Mouse (Mus musculus) neural tube, embryonic 12.5 days (tissue): ENCODE measurements around the gene Car14. TPM values are rescaled to one million over a fixed set of nuclear protein-coding genes. Genes with fewer than 3 reads are reported as not detected.
A peak's percentile ranks its signal among the peaks of the same experiment; 100 is the strongest.
"Not testable (repeated sequence)": the region's sequence is repeated elsewhere in the genome, so short reads cannot be mapped to it uniquely, and the experiment has no call there.

Source experiments
- ATAC-seq: fragments of 200-750 bp; cut with Nextera tagmentation; 2 replicates; pipeline ENCODE4 v1.8.0; 2017; ENCODE audit warnings: low read depth, mild to moderate bottlenecking, moderate TSS enrichment, moderate library complexity; ENCODE audit not compliant: low FRiP score
- H3K27ac ChIP-seq: fragments of 300-500 bp; sonication (generic); 2 replicates; pipeline ENCODE4 v1.5.1; 2016
- H3K27me3 ChIP-seq: fragments of 300-500 bp; sonication (generic); replicated peaks from 2 replicates; pipeline ENCODE4 v1.6.1; 2016; ENCODE audit warnings: mild to moderate bottlenecking
- H3K36me3 ChIP-seq: fragments of 300-500 bp; sonication (generic); 2 replicates; pipeline ENCODE4 v1.6.1; 2016; ENCODE audit warnings: mild to moderate bottlenecking
- H3K4me1 ChIP-seq: fragments of 300-500 bp; sonication (generic); 2 replicates; pipeline ENCODE4 v1.6.1; 2016
- H3K4me2 ChIP-seq: fragments of 300-500 bp; sonication (generic); replicated peaks from 2 replicates; pipeline ENCODE4 v1.6.1; 2016; ENCODE audit warnings: mild to moderate bottlenecking
- H3K4me3 ChIP-seq: fragments of 300-500 bp; sonication (generic); 2 replicates; pipeline ENCODE4 v1.5.1; 2016
- H3K9ac ChIP-seq: fragments of 300-500 bp; sonication (generic); 2 replicates; pipeline ENCODE4 v1.6.1; 2016; ENCODE audit warnings: mild to moderate bottlenecking
- H3K9me3 ChIP-seq: fragments of 300-500 bp; sonication (generic); 2 replicates; pipeline ENCODE4 v1.6.1; 2016; ENCODE audit warnings: mild to moderate bottlenecking
- WGBS: fragments of 180-500 bp; shearing (Covaris S2); methylation state at CpG from one replicate; pipeline ENCODE4 v1.1.7; 2016; 5-methylcytosine and 5-hydroxymethylcytosine counted together
- polyA plus RNA-seq: library from polyadenylated mRNA; unstranded; fragments of >200 nt; fragmentation: Nextera tagmentation; extraction: Ambion mirVana; gene quantifications from 2 replicates; pipeline ENCODE4 v1.2.1, GENCODE M21; 2016

Car14 gene
- polyA plus RNA-seq, 1 experiment from 2014 or later, result 8.6 TPM

DNA sequence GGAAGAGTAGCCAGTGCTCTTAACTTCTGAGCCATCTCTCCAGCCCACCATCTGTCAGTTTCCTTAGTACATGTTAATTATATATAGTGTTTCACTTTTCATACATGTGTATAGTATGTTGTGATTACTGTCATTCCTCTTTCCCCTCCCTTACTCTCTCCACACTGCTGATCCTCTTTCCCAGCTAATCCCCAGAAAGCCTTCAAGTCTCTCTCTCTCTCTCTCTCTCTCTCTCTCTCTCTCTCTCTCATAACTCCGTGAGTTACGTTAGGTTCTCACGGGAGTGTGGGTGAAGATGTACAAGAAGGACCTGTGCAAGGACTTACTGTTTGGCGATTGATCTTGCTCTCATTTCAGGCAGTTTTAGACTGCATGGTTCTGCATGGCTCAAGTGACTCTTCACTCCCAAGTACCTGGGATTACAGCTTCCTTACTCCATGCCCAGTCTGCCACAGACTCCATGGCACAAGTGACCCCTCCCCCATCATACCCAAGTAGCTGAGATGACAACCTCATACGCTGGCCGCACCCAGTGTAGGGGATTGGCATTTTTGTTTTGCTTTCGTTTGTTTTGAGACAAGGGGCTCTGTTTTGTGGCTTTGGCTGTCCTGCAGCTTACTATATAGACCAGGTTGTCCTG lies 28.7 kb upstream of the Car14 start:
- Histone ChIP-seq H3K4me1 (peaks cover 13% of the 10 kb centered on the region), H3K9me3 (no peaks in the 10 kb centered on the region), H3K9ac (peak overlapping the region; percentile 21; the same call in 1 of the 2 replicates), H3K36me3 (peaks cover 43% of the 10 kb centered on the region), H3K4me2 (no peak overlapping the region), H3K27me3 (no peaks in the 10 kb centered on the region), H3K4me3 (no peak overlapping the region), H3K27ac (no peak overlapping the region)
- WGBS, result 96% methylated on average over 7 of the region's 7 CpGs
- no peak for ATAC-seq

- no peak overlapping the region for H3K9ac ChIP-seq
- no peak overlapping the region for H3K27ac ChIP-seq
- peak overlapping the region; percentile 25; the same call in 1 of the 2 replicates for H3K4me2 ChIP-seq
- no peak overlapping the region for H3K4me3 ChIP-seq
- 95% methylated on average over 7 of the region's 7 CpGs for WGBS
- peaks cover 37% of the 10 kb centered on the region for H3K36me3 ChIP-seq
- H3K9me3 ChIP-seq, result no peaks in the 10 kb centered on the region
- no peaks in the 10 kb centered on the region for H3K27me3 ChIP-seq
- ATAC-seq, result no peak
- peaks cover 13% of the 10 kb centered on the region for H3K4me1 ChIP-seq
These were observed 28.1 kb upstream of the Car14 start for GRCm38 (mm10) chr3:95932566-95932965.

GRCm38 (mm10) chr3:95932157-95932556 lies 27.7 kb upstream of the Car14 start:
- Histone ChIP-seq H3K4me2 (peak overlapping the region; percentile 25; the same call in 1 of the 2 replicates), H3K27me3 (no peaks in the 10 kb centered on the region), H3K9ac (no peak overlapping the region), H3K9me3 (no peaks in the 10 kb centered on the region), H3K4me3 (no peak overlapping the region), H3K36me3 (peaks cover 32% of the 10 kb centered on the region), H3K4me1 (peaks cover 13% of the 10 kb centered on the region), H3K27ac (no peak overlapping the region)
- ATAC-seq, result no peak
- 56% methylated on average over 1 of the region's 1 CpGs for WGBS

DNA sequence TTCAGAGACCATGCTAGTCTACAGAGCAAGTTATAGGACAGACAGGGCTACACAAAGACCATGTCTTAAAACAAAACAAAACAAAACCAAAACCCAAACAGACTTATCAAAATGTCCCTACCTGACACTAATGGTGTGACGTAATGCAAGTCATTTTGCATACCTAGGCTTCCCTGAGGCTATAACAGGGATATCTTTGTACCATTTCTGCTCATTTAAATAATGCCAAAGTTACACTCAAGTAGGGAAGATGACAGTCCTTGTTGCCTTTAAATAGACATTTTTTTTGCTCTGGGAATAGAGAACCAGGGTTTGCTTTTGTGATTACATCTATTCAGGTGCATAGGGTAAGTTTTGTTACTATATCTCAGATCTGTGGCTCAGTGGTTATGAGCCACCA lies 27.0 kb upstream of the Car14 start:
- H3K4me3 ChIP-seq, result no peak overlapping the region
- peaks cover 26% of the 10 kb centered on the region for H3K36me3 ChIP-seq
- no peak overlapping the region for H3K27ac ChIP-seq
- H3K4me2 ChIP-seq, result peak overlapping the region; percentile 72; the same call in 1 of the 2 replicates
- H3K4me1 ChIP-seq, result peaks cover 13% of the 10 kb centered on the region
- H3K27me3 ChIP-seq, result no peaks in the 10 kb centered on the region
- ATAC-seq, result no peak
- 91% methylated on average over 1 of the region's 1 CpGs for WGBS
- H3K9me3 ChIP-seq, result no peaks in the 10 kb centered on the region
- no peak overlapping the region for H3K9ac ChIP-seq

GRCm38 (mm10) chr3:95930471-95930789 lies 25.9 kb upstream of the Car14 start:
- Histone ChIP-seq H3K4me3 (peak overlapping the region; percentile 85), H3K4me1 (peaks cover 13% of the 10 kb centered on the region), H3K9ac (peak overlapping the region; percentile 94), H3K9me3 (no peaks in the 10 kb centered on the region), H3K36me3 (peaks cover 23% of the 10 kb centered on the region), H3K27me3 (no peaks in the 10 kb centered on the region), H3K4me2 (peak overlapping the region; percentile 72), H3K27ac (0 out of 2 replicates have a peak overlapping the region, but pooled peaks have one; percentile 43)
- 8% methylated on average over 5 of the region's 5 CpGs for WGBS
- no peak for ATAC-seq

- Histone ChIP-seq H3K36me3 (peaks cover 17% of the 10 kb centered on the region), H3K4me3 (peak overlapping the region; percentile 85), H3K4me1 (peaks cover 13% of the 10 kb centered on the region), H3K27me3 (no peaks in the 10 kb centered on the region), H3K27ac (peak overlapping the region; percentile 43), H3K9ac (peak overlapping the region; percentile 94), H3K9me3 (no peaks in the 10 kb centered on the region), H3K4me2 (peak overlapping the region; percentile 72)
- under 1% methylated on average over 105 of the region's 105 CpGs for WGBS
- ATAC-seq, result peak; percentile 63
These were observed 25.3 kb upstream of the Car14 start for GRCm38 (mm10) chr3:95929581-95930470.

- peak within 1 kb of the TSS; percentile 72 for H3K4me2 ChIP-seq
- peaks cover 13% of the 10 kb centered on the region for H3K4me1 ChIP-seq
- H3K9ac ChIP-seq, result peak within 1 kb of the TSS; percentile 94
- peak; percentile 99 for ATAC-seq
- no peaks in the 10 kb centered on the region for H3K27me3 ChIP-seq
- no peaks in the 10 kb centered on the region for H3K9me3 ChIP-seq
- under 1% methylated on average over 49 of the region's 49 CpGs for WGBS
- H3K4me3 ChIP-seq, result peak within 1 kb of the TSS; percentile 85
- H3K27ac ChIP-seq, result peak within 1 kb of the TSS; percentile 58
- peaks cover 8% of the 10 kb centered on the region for H3K36me3 ChIP-seq
These were observed 24.4 kb upstream of the Car14 start, which contains the start of gene Anp32e for GRCm38 (mm10) chr3:95928658-95929503. Gene Anp32e (plus strand): TSS chr3:95929246.

DNA sequence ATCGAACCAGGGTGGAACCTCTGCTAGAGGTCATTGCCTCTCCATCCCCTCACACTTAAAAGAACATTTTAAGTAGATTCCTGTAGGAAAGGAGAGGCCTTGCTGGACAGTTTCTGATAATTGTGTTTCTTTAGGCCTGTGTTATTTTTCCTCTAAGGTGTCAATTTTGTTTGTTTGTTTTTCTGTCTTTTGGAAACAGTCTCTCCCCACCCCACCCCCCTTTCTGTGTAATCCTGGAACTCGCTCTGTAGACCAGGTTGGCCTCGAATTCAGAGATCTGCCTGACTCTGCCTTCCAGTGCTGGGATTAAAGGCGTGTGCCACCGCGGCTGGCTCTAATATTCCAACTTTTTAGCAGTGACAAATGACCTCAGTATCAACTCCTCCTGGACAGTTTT lies 23.8 kb upstream of the Car14 start:
- H3K36me3 ChIP-seq, result peaks cover 4% of the 10 kb centered on the region; the same call in 1 of the 2 replicates
- no peaks in the 10 kb centered on the region for H3K9me3 ChIP-seq
- peak overlapping the region; percentile 85 for H3K4me3 ChIP-seq
- H3K4me2 ChIP-seq, result peak overlapping the region; percentile 72
- H3K9ac ChIP-seq, result no peak overlapping the region
- no peak for ATAC-seq
- H3K4me1 ChIP-seq, result peaks cover 13% of the 10 kb centered on the region
- H3K27ac ChIP-seq, result peak overlapping the region; percentile 58; the same call in 1 of the 2 replicates
- H3K27me3 ChIP-seq, result no peaks in the 10 kb centered on the region
- WGBS, result 79% methylated on average over 6 of the region's 6 CpGs

- no peaks in the 10 kb centered on the region for H3K27me3 ChIP-seq
- no peaks in the 10 kb centered on the region for H3K4me1 ChIP-seq
- H3K36me3 ChIP-seq, result no peaks in the 10 kb centered on the region
- WGBS, result 85% methylated on average over 5 of the region's 5 CpGs
- no peaks in the 10 kb centered on the region for H3K9me3 ChIP-seq
- no peak for ATAC-seq
- H3K27ac ChIP-seq, result no peak overlapping the region
- no peak overlapping the region for H3K4me3 ChIP-seq
- no peak overlapping the region for H3K9ac ChIP-seq
- no peak overlapping the region for H3K4me2 ChIP-seq
These were observed 20.6 kb upstream of the Car14 start for GRCm38 (mm10) chr3:95925087-95925486.

- Histone ChIP-seq H3K27ac (no peak overlapping the region), H3K4me1 (no peaks in the 10 kb centered on the region), H3K27me3 (no peaks in the 10 kb centered on the region), H3K4me3 (no peak overlapping the region), H3K36me3 (no peaks in the 10 kb centered on the region), H3K9ac (no peak overlapping the region), H3K4me2 (no peak overlapping the region), H3K9me3 (no peaks in the 10 kb centered on the region)
- ATAC-seq, result no peak
- 71% methylated on average over 4 of the region's 4 CpGs for WGBS
These were observed 19.7 kb upstream of the Car14 start for GRCm38 (mm10) chr3:95924185-95924584.

DNA sequence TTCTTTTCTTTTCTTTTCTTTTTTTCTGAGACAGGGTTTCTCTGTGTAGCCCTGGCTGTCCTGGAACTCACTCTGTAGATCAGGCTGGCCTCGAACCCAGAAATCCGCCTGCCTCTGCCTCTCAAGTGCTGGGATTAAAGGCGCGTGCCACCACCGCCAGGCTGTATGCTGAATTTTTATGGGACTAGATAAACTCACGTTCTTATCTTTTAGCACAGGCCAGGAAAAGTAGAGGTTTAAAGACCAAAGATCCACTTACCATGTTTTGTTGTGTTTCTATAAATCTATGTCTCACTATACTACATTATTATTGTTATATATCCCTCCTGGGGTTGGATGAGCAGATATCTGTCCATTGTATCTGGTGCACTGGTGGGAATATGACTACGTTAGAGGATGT lies 18.9 kb upstream of the Car14 start:
- H3K4me3 ChIP-seq, H3K9me3 ChIP-seq, H3K9ac ChIP-seq, H3K27ac ChIP-seq, H3K27me3 ChIP-seq, H3K36me3 ChIP-seq, H3K4me2 ChIP-seq, H3K4me1 ChIP-seq, ATAC-seq: not testable (repeated sequence)
- whole genome bisulfite sequencing, result 90% methylated on average over 7 of the region's 7 CpGs

GRCm38 (mm10) chr3:95920532-95920931 lies 16.0 kb upstream of the Car14 start:
- H3K9ac ChIP-seq, ATAC-seq, H3K4me2 ChIP-seq, H3K4me3 ChIP-seq, H3K9me3 ChIP-seq, H3K27ac ChIP-seq, H3K36me3 ChIP-seq, H3K4me1 ChIP-seq, H3K27me3 ChIP-seq: not testable (repeated sequence)
- WGBS, result 65% methylated on average over 2 of the region's 2 CpGs
